Mouse (Mus musculus) adrenal gland, adult 2 months (tissue): Measurements from ENCODE around the gene Stab1. TPM values are rescaled to one million over a fixed set of nuclear protein-coding genes. Genes with fewer than 3 reads are reported as not detected.

Experiments used
- DNase-seq: peaks from one replicate; pipeline ENCODE4 v3.0.0; 2021
- polyA plus RNA-seq: library from polyadenylated mRNA; depleted of rRNA; stranded (reverse); fragments of >200 nt; gene quantifications from 2 replicates; pipeline ENCODE4 v1.2.3, GENCODE M21; 2012; rRNA removed
- total RNA-seq, 2 experiments: library from RNA; stranded (reverse); gene quantifications; 2 replicates each; pipeline ENCODE4 v1.2.3; 2021

Gene Stab1
- total and polyA plus RNA-seq, 3 experiments: 55.8 to 80.5 (median 67.6) TPM

- no peak for DNase-seq
These were observed 37.1 kb downstream of the Stab1 start for GRCm38 (mm10) chr14:31131272-31131821.

GRCm38 (mm10) chr14:31130236-31131220 is 37.9 kb downstream of the Stab1 start, which contains the start of gene Nt5dc2:
Gene Nt5dc2, plus strand, starts transcription at chr14:31131053.
- peak; percentile 94 for DNase-seq

- no peak for DNase-seq
These were observed 38.9 kb downstream of the Stab1 start for GRCm38 (mm10) chr14:31129326-31130235.

GRCm38 (mm10) chr14:31128826-31129219 is 39.6 kb downstream of the Stab1 start, which contains the start of gene Smim4:
Gene Smim4, minus strand, starts transcription at chr14:31128956.
- peak; percentile 98 for DNase-seq

- DNase-seq: peak; percentile 79
These were observed 40.2 kb downstream of the Stab1 start for GRCm38 (mm10) chr14:31128101-31128825.

- DNase-seq: no peak
These were observed 41.6 kb downstream of the Stab1 start for GRCm38 (mm10) chr14:31126826-31127225.

- DNase-seq: no peak
These were observed 43.0 kb downstream of the Stab1 start for GRCm38 (mm10) chr14:31125106-31126075.

GRCm38 (mm10) chr14:31115522-31115921 is 52.9 kb downstream of the Stab1 start:
- DNase-seq: no peak

GRCm38 (mm10) chr14:31114011-31114410 is 54.4 kb downstream of the Stab1 start:
- no peak for DNase-seq

- DNase-seq: no peak
These were observed 56.3 kb downstream of the Stab1 start for GRCm38 (mm10) chr14:31112187-31112586.

GRCm38 (mm10) chr14:31110613-31111012 is 57.8 kb downstream of the Stab1 start:
- no peak for DNase-seq

GRCm38 (mm10) chr14:31105156-31105555 is 63.3 kb downstream of the Stab1 start:
- DNase-seq: no peak

GRCm38 (mm10) chr14:31089918-31090317 is 78.5 kb downstream of the Stab1 start:
- DNase-seq: no peak

Other genes starting within 250 kb of the Stab1 start
- 1 to 10 TPM in 1 of 2 experiments, under 1 TPM in 1; 0.97 to 2.5 TPM for gene Itih3, start 244.9 kb downstream of the Stab1 start, total RNA-seq
- gene Itih3, start 244.9 kb downstream of the Stab1 start, polyA plus RNA-seq: 0.18 and 0.19 TPM in 2 replicates
- gene Itih1, start 225.4 kb downstream of the Stab1 start, total RNA-seq: 1 to 10 TPM in 1 of 2 experiments, not detected in 1; 2.2 TPM
- gene Itih1, start 225.4 kb downstream of the Stab1 start, polyA plus RNA-seq: 0.37 TPM in 1 of 2 replicates, not detected in the other
- gene Nek4, start 217.3 kb downstream of the Stab1 start, total RNA-seq: 10 to 100 TPM; 10.2 to 13.3 TPM
- 5.2 and 5.5 TPM in 2 replicates for gene Nek4, start 217.3 kb downstream of the Stab1 start, polyA plus RNA-seq
- gene Glt8d1, start 167.2 kb downstream of the Stab1 start, total RNA-seq: 10 to 100 TPM; 40.9 to 50.7 TPM
- 17.7 and 23.3 TPM in 2 replicates for gene Glt8d1, start 167.2 kb downstream of the Stab1 start, polyA plus RNA-seq
- 100 to 1,000 TPM; 234 to 254 TPM for gene Spcs1, start 167.0 kb downstream of the Stab1 start, total RNA-seq
- 60.5 and 69.4 TPM in 2 replicates for gene Spcs1, start 167.0 kb downstream of the Stab1 start, polyA plus RNA-seq
- 10 to 100 TPM; 45.7 to 48.9 TPM for gene Pbrm1, start 149.5 kb downstream of the Stab1 start, total RNA-seq
- 9.3 and 9.7 TPM in 2 replicates for gene Pbrm1, start 149.5 kb downstream of the Stab1 start, polyA plus RNA-seq
- gene Gnl3, start 149.5 kb downstream of the Stab1 start, total RNA-seq: 100 to 1,000 TPM in 1 of 2 experiments, 10 to 100 TPM in 1; 54.3 to 140 TPM
- gene Gnl3, start 149.5 kb downstream of the Stab1 start, polyA plus RNA-seq: 5.8 and 8.3 TPM in 2 replicates
- 10 to 100 TPM; 71.2 to 84.4 TPM for gene Smim4, start 39.7 kb downstream of the Stab1 start, total RNA-seq
- gene Smim4, start 39.7 kb downstream of the Stab1 start, polyA plus RNA-seq: 133 TPM in 2 replicates
- 10 to 100 TPM; 22.5 to 33.3 TPM for gene Nt5dc2, start 37.6 kb downstream of the Stab1 start, total RNA-seq
- 107 and 124 TPM in 2 replicates for gene Nt5dc2, start 37.6 kb downstream of the Stab1 start, polyA plus RNA-seq
- gene Tnnc1, start 39.7 kb upstream of the Stab1 start, total RNA-seq: 1 to 10 TPM; 1.3 to 1.7 TPM
- gene Tnnc1, start 39.7 kb upstream of the Stab1 start, polyA plus RNA-seq: 0.36 TPM in 1 of 2 replicates, not detected in the other
- 100 to 1,000 TPM; 249 to 309 TPM for gene Nisch, start 48.3 kb upstream of the Stab1 start, total RNA-seq
- gene Nisch, start 48.3 kb upstream of the Stab1 start, polyA plus RNA-seq: 412 and 462 TPM in 2 replicates
- gene Sema3g, start 49.2 kb upstream of the Stab1 start, total RNA-seq: 10 to 100 TPM in 1 of 2 experiments, 1 to 10 TPM in 1; 5.2 to 11.2 TPM
- 8.7 and 10.9 TPM in 2 replicates for gene Sema3g, start 49.2 kb upstream of the Stab1 start, polyA plus RNA-seq
- 1 to 10 TPM; 6.1 to 7.3 TPM for gene Phf7, start 82.7 kb upstream of the Stab1 start, total RNA-seq
- 4.6 and 4.8 TPM in 2 replicates for gene Phf7, start 82.7 kb upstream of the Stab1 start, polyA plus RNA-seq
- 10 to 100 TPM; 59.5 to 60.5 TPM for gene Bap1, start 82.8 kb upstream of the Stab1 start, total RNA-seq
- 63.2 and 72.0 TPM in 2 replicates for gene Bap1, start 82.8 kb upstream of the Stab1 start, polyA plus RNA-seq
- gene Dnah1, start 155.3 kb upstream of the Stab1 start, total RNA-seq: 1 to 10 TPM; 1.7 to 2.1 TPM
- gene Dnah1, start 155.3 kb upstream of the Stab1 start, polyA plus RNA-seq: 0.71 and 1.3 TPM in 2 replicates
- gene Capn7, start 168.0 kb upstream of the Stab1 start, total RNA-seq: 10 to 100 TPM; 37.3 to 53.5 TPM
- gene Capn7, start 168.0 kb upstream of the Stab1 start, polyA plus RNA-seq: 12.7 and 13.0 TPM in 2 replicates